Mouse (Mus musculus): ENCODE results near the gene Rpl9-ps6. TPM values are rescaled to one million over a fixed set of nuclear protein-coding genes. Genes with fewer than 3 reads are reported as not detected.

Rpl9-ps6 gene
- total and polyA plus RNA-seq, 2 experiments from 2014 or later, result 41.4 to 53.3 TPM

GRCm38 (mm10) chr19:32506514-32506913 is 40.1 kb upstream of the Rpl9-ps6 start:
- no peak overlapping the region for H3K4me3 ChIP-seq (ENCODE audit: low read depth, low read length)
- H3K4me1 ChIP-seq (ENCODE audit: control insufficient read depth, insufficient read depth), result 0 out of 2 replicates have a peak, but pooled peaks cover 3% of the 10 kb centered on the region
- 93% methylated on average over 5 of the region's 5 CpGs for WGBS
- TF ChIP-seq EP300 (IDR thresholded peaks at IDR 0.05; ENCODE audit: low read depth) (no peak), CTCF (IDR thresholded peaks at IDR 0.05; ENCODE audit: low read depth) (no peak)
- H3K27me3 ChIP-seq (ENCODE audit: control insufficient read depth, insufficient read depth, low read length), result no peaks in the 10 kb centered on the region
- ATAC-seq (ENCODE audit: insufficient read depth, low read depth) (no peak), DNase-seq (ENCODE audit: low spot score) (no peak)
- H3K9me3 ChIP-seq (replicated peaks; ENCODE audit: control insufficient read depth, low read length), result no peaks in the 10 kb centered on the region
- no peak overlapping the region for H3K4me2 ChIP-seq (ENCODE audit: low read depth, low read length)
- peaks cover 10% of the 10 kb centered on the region; the same call in 1 of the 2 replicates for H3K36me3 ChIP-seq (replicated peaks; ENCODE audit: control insufficient read depth, insufficient read depth, low read length)
- no peak overlapping the region for H3K9ac ChIP-seq (replicated peaks; ENCODE audit: low read depth, low read length)
- no peak overlapping the region for H3K27ac ChIP-seq (ENCODE audit: low read depth)

DNA sequence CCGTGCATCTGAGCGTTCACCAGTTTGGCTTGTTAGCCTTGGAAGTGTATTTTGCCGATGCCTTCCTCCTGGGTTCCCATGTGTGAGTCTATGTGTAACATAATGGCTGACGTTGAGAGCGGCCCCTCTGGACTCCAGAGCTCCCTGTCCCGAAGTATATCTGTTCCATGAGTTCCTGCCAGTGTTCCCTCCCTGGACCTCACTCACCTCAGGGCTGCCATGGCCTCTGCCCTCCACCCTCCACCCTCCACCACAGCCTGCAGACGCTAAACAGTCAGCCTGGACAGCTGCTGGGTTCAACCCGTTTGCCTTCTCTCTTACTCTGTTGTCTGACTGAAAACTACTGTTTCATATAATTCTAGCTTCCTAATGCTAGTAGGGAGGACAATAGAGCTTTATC is 39.7 kb upstream of the Rpl9-ps6 start:
- no peak for DNase-seq (ENCODE audit: low spot score)
- H3K27ac ChIP-seq (ENCODE audit: low read depth), result no peak overlapping the region

GRCm38 (mm10) chr19:32501414-32501813 is 35.0 kb upstream of the Rpl9-ps6 start:
- WGBS, result 68% methylated on average over 6 of the region's 6 CpGs
- ATAC-seq (ENCODE audit: insufficient read depth, low read depth) (no peak), DNase-seq (ENCODE audit: low spot score) (peak; percentile 27)
- Histone ChIP-seq H3K27ac (ENCODE audit: low read depth) (no peak overlapping the region), H3K4me3 (ENCODE audit: low read depth, low read length) (no peak overlapping the region), H3K9me3 (replicated peaks; ENCODE audit: control insufficient read depth, low read length) (no peaks in the 10 kb centered on the region), H3K4me1 (ENCODE audit: control insufficient read depth, insufficient read depth) (no peaks in the 10 kb centered on the region), H3K27me3 (ENCODE audit: control insufficient read depth, insufficient read depth, low read length) (no peaks in the 10 kb centered on the region), H3K4me2 (ENCODE audit: low read depth, low read length) (no peak overlapping the region), H3K9ac (replicated peaks; ENCODE audit: low read depth, low read length) (no peak overlapping the region), H3K36me3 (replicated peaks; ENCODE audit: control insufficient read depth, insufficient read depth, low read length) (peaks cover 12% of the 10 kb centered on the region)
- peak; percentile 61 for TF ChIP-seq CTCF (IDR thresholded peaks at IDR 0.05; ENCODE audit: low read depth)
- no peak for TF ChIP-seq EP300 (IDR thresholded peaks at IDR 0.05; ENCODE audit: low read depth)

More for the DNA sequence above, 39.7 kb upstream of the Rpl9-ps6 start:
- no peaks in the 10 kb centered on the region for H3K27me3 ChIP-seq (ENCODE audit: control insufficient read depth, insufficient read depth, low read length)
- H3K36me3 ChIP-seq (replicated peaks; ENCODE audit: control insufficient read depth, insufficient read depth, low read length), result peaks cover 13% of the 10 kb centered on the region; the same call in 1 of the 2 replicates
- H3K9me3 ChIP-seq (replicated peaks; ENCODE audit: control insufficient read depth, low read length), result no peaks in the 10 kb centered on the region
- WGBS, result 65% methylated on average over 8 of the region's 8 CpGs
- no peak overlapping the region for H3K4me2 ChIP-seq (ENCODE audit: low read depth, low read length)
- TF ChIP-seq CTCF (IDR thresholded peaks at IDR 0.05; ENCODE audit: low read depth), result no peak
- TF ChIP-seq EP300 (IDR thresholded peaks at IDR 0.05; ENCODE audit: low read depth), result no peak
- H3K4me3 ChIP-seq (ENCODE audit: low read depth, low read length), result no peak overlapping the region
- no peak overlapping the region for H3K9ac ChIP-seq (replicated peaks; ENCODE audit: low read depth, low read length)
- H3K4me1 ChIP-seq (ENCODE audit: control insufficient read depth, insufficient read depth), result 0 out of 2 replicates have a peak, but pooled peaks cover 3% of the 10 kb centered on the region
- no peak for ATAC-seq (ENCODE audit: insufficient read depth, low read depth)

GRCm38 (mm10) chr19:32498002-32498401 is 31.6 kb upstream of the Rpl9-ps6 start:
- Histone ChIP-seq H3K4me2 (ENCODE audit: low read depth, low read length) (no peak overlapping the region), H3K9me3 (replicated peaks; ENCODE audit: control insufficient read depth, low read length) (no peaks in the 10 kb centered on the region), H3K27me3 (ENCODE audit: control insufficient read depth, insufficient read depth, low read length) (no peaks in the 10 kb centered on the region), H3K9ac (replicated peaks; ENCODE audit: low read depth, low read length) (no peak overlapping the region), H3K4me1 (ENCODE audit: control insufficient read depth, insufficient read depth) (no peaks in the 10 kb centered on the region), H3K27ac (ENCODE audit: low read depth) (no peak overlapping the region), H3K36me3 (replicated peaks; ENCODE audit: control insufficient read depth, insufficient read depth, low read length) (peaks cover 37% of the 10 kb centered on the region), H3K4me3 (ENCODE audit: low read depth, low read length) (no peak overlapping the region)
- no peak for DNase-seq (ENCODE audit: low spot score)
- WGBS, result 95% methylated on average over 5 of the region's 5 CpGs
- ATAC-seq (ENCODE audit: insufficient read depth, low read depth), result no peak
- TF ChIP-seq CTCF (IDR thresholded peaks at IDR 0.05; ENCODE audit: low read depth) (no peak), EP300 (IDR thresholded peaks at IDR 0.05; ENCODE audit: low read depth) (no peak)

DNA sequence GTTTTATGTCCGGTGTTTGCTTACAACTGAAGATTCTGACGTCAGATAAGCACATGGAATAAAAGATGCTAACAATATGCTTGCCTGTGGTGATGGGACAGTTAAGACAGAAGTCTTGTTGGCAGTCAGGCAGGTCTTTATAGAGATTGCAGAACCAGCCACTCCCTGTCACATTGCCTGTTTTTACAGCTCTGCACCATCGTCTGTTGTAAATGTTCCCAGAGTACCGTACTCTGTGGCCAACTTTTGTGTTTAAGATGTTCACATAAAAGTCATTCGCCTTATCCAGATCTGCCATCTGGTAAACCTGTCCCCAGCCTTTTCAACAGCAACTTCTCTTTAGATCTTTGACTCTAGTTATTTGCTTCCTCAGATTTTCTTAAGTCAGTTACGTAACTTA is 31.0 kb upstream of the Rpl9-ps6 start:
- H3K9me3 ChIP-seq (replicated peaks; ENCODE audit: control insufficient read depth, low read length), result no peaks in the 10 kb centered on the region
- no peak overlapping the region for H3K4me2 ChIP-seq (ENCODE audit: low read depth, low read length)
- no peak overlapping the region for H3K4me3 ChIP-seq (ENCODE audit: low read depth, low read length)
- H3K27ac ChIP-seq (ENCODE audit: low read depth), result no peak overlapping the region
- no peaks in the 10 kb centered on the region for H3K4me1 ChIP-seq (ENCODE audit: control insufficient read depth, insufficient read depth)
- no peak for DNase-seq (ENCODE audit: low spot score)
- no peak for ATAC-seq (ENCODE audit: insufficient read depth, low read depth)
- H3K9ac ChIP-seq (replicated peaks; ENCODE audit: low read depth, low read length), result no peak overlapping the region
- peaks cover 43% of the 10 kb centered on the region for H3K36me3 ChIP-seq (replicated peaks; ENCODE audit: control insufficient read depth, insufficient read depth, low read length)
- WGBS, result 83% methylated on average over 6 of the region's 6 CpGs
- TF ChIP-seq CTCF (IDR thresholded peaks at IDR 0.05; ENCODE audit: low read depth), result no peak
- TF ChIP-seq EP300 (IDR thresholded peaks at IDR 0.05; ENCODE audit: low read depth), result no peak
- H3K27me3 ChIP-seq (ENCODE audit: control insufficient read depth, insufficient read depth, low read length), result no peaks in the 10 kb centered on the region

DNA sequence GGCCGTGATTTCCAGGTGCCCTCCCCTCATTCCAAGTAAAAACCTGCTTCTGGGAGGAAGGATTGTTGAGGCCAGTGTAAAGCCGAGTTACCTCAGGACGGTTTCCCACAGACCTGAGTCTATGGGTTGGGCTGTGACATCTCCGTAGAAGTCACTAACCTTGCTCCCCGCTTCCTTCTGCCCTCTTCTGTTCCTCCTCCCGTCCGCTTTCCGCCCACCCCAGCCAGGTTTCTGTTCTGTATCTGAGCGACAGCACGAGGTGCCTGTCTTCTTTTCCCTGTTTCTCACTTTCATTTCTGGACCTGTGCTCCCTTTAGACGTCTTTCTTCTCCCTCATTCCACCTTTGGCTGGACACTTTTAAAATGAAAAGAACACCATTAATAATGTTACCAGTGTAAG is 28.7 kb upstream of the Rpl9-ps6 start:
- H3K4me3 ChIP-seq (ENCODE audit: low read depth, low read length), result no peak overlapping the region
- TF ChIP-seq EP300 (IDR thresholded peaks at IDR 0.05; ENCODE audit: low read depth), result no peak
- no peak for TF ChIP-seq CTCF (IDR thresholded peaks at IDR 0.05; ENCODE audit: low read depth)
- H3K27me3 ChIP-seq (ENCODE audit: control insufficient read depth, insufficient read depth, low read length), result no peaks in the 10 kb centered on the region
- DNase-seq (ENCODE audit: low spot score) (no peak), ATAC-seq (ENCODE audit: insufficient read depth, low read depth) (no peak)
- WGBS, result 83% methylated on average over 11 of the region's 11 CpGs
- no peaks in the 10 kb centered on the region for H3K9me3 ChIP-seq (replicated peaks; ENCODE audit: control insufficient read depth, low read length)
- H3K36me3 ChIP-seq (replicated peaks; ENCODE audit: control insufficient read depth, insufficient read depth, low read length), result peaks cover 45% of the 10 kb centered on the region
- no peak overlapping the region for H3K4me2 ChIP-seq (ENCODE audit: low read depth, low read length)
- H3K27ac ChIP-seq (ENCODE audit: low read depth), result no peak overlapping the region
- H3K9ac ChIP-seq (replicated peaks; ENCODE audit: low read depth, low read length), result no peak overlapping the region
- H3K4me1 ChIP-seq (ENCODE audit: control insufficient read depth, insufficient read depth), result no peaks in the 10 kb centered on the region
